Mouse (Mus musculus): ENCODE measurements at regions not wholly inside any gene's neighbourhood (a gene's known extent, or its start where the extent isn't known, plus 50 kb on each side); places are given as distances from the start of the nearest gene placed in this dataset.

DNA sequence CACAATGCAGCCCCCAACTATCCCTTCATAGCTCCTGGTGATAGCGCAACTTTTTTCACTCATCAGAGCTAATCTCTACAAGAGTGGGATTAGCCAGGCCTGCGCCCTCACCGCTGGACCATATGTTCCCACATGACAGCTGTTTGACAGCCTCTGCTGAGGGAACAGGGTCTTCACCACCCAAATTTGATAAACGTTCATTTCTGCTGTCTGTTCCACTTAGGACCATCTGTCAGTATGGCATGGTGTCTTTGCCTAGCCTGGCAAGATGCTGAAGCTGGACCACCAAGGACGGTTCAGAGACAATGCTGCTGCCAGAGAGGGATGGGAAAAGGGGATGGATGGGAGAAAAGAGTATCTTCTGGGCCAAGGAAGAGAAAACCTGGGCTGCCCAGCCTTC lies 321.4 kb downstream of the Mycn start:
- Histone ChIP-seq H3K4me1 (ENCODE audit: control insufficient read depth, insufficient read depth, low read length) (no peaks in the 10 kb centered on the region), H3K27ac (ENCODE audit: insufficient read depth, low read depth, low read length) (no peak overlapping the region), H3K4me3 (ENCODE audit: insufficient read depth, low read length) (no peak overlapping the region)
- TF ChIP-seq CTCF (IDR thresholded peaks at IDR 0.05; ENCODE audit: low read depth, low read length) (no peak), POLR2A (IDR thresholded peaks at IDR 0.05; ENCODE audit: borderline replicate concordance, low read depth, low read length) (no peak)

DNA sequence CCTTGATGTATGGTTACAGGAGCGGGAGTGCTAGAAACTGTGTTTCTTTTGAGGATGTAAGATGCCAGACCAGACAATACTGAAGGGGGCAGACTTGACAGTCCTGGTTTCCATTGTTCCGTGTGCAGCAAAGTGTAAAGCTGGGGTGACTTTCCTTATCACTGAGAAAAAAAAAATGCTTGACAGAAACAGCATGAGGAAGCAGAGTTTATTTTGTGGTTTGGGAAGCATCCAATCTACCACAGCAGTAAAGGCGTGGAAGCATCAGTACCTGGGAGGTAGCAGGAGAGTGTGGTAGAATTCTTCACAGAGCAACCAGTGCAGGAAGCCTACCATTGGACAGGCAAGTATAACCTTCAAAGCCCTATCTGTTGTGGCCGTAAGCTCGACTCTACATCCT lies 322.3 kb downstream of the Mycn start:
- TF ChIP-seq CTCF (IDR thresholded peaks at IDR 0.05; ENCODE audit: low read depth, low read length) (no peak), POLR2A (IDR thresholded peaks at IDR 0.05; ENCODE audit: borderline replicate concordance, low read depth, low read length) (no peak)
- no peak overlapping the region for H3K27ac ChIP-seq (ENCODE audit: insufficient read depth, low read depth, low read length)
- H3K4me3 ChIP-seq (ENCODE audit: insufficient read depth, low read length) = no peak overlapping the region
- no peaks in the 10 kb centered on the region for H3K4me1 ChIP-seq (ENCODE audit: control insufficient read depth, insufficient read depth, low read length)

DNA sequence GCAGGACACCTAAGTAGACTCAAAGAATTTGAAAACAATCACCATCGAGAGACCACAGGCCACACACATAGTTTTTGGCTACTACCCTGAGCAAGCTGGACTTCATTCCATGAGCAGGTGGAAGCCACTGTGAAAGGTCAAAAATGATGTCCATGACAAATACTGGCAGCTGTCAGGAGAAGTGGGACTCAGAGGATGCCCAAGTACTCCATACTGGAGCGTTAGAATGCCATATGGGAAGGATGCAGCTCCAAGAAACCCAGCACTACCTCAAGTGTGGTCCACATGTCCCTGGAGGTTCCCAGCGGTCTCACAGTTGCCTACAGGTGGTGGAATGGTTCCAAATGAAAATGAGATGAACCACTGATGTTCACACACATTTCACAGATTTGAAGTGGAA lies 329.2 kb downstream of the Mycn start:
- no peak overlapping the region for H3K4me3 ChIP-seq (ENCODE audit: insufficient read depth, low read length)
- H3K27ac ChIP-seq (ENCODE audit: insufficient read depth, low read depth, low read length) = no peak overlapping the region
- TF ChIP-seq CTCF (IDR thresholded peaks at IDR 0.05; ENCODE audit: low read depth, low read length) (no peak), POLR2A (IDR thresholded peaks at IDR 0.05; ENCODE audit: borderline replicate concordance, low read depth, low read length) (no peak)
- no peaks in the 10 kb centered on the region for H3K4me1 ChIP-seq (ENCODE audit: control insufficient read depth, insufficient read depth, low read length)

DNA sequence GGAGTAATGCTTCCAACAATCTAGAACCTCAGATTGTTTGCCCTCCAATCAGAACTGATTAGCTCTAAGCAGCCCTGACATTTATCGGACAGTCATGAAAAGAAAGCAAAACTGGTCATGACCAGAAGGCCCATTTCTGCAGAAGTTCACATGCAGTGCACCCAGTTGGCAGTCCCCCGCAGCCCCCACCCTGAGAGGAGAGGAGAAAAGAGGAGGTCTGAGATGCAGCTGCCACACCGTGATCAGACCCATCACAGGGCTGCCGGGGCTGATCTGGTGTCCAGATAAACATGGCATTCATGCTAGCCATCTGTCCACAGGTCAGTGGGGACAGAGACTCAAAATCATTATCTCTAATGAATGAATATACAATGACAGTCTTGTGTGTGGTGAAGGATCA lies 330.9 kb downstream of the Mycn start:
- Histone ChIP-seq H3K4me1 (ENCODE audit: control insufficient read depth, insufficient read depth, low read length) (no peaks in the 10 kb centered on the region), H3K27ac (ENCODE audit: insufficient read depth, low read depth, low read length) (no peak overlapping the region), H3K4me3 (ENCODE audit: insufficient read depth, low read length) (no peak overlapping the region)
- TF ChIP-seq CTCF (IDR thresholded peaks at IDR 0.05; ENCODE audit: low read depth, low read length) = no peak
- no peak for TF ChIP-seq POLR2A (IDR thresholded peaks at IDR 0.05; ENCODE audit: borderline replicate concordance, low read depth, low read length)

DNA sequence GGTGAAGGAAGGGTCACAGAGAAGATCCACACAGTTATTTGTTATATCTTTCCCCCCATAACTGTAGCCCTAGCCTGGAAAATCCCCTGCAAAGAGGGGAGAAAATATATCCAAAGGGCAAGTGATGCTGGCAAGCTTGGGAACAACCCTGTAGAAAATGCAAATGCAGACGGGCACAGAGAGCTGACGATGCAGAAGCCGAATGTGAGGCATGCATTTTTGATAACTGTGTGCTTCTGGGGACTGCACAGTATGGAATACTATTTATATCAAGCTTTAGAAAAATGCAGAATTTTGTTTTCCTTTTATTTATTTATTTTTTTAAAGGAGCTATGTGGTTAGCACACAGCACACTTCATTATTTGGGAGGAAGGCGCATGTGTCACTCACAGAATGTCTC lies 333.7 kb downstream of the Mycn start:
- Histone ChIP-seq H3K4me3 (ENCODE audit: insufficient read depth, low read length) (no peak overlapping the region), H3K27ac (ENCODE audit: insufficient read depth, low read depth, low read length) (no peak overlapping the region), H3K4me1 (ENCODE audit: control insufficient read depth, insufficient read depth, low read length) (no peaks in the 10 kb centered on the region)
- TF ChIP-seq CTCF (IDR thresholded peaks at IDR 0.05; ENCODE audit: low read depth, low read length) = no peak
- no peak for TF ChIP-seq POLR2A (IDR thresholded peaks at IDR 0.05; ENCODE audit: borderline replicate concordance, low read depth, low read length)

DNA sequence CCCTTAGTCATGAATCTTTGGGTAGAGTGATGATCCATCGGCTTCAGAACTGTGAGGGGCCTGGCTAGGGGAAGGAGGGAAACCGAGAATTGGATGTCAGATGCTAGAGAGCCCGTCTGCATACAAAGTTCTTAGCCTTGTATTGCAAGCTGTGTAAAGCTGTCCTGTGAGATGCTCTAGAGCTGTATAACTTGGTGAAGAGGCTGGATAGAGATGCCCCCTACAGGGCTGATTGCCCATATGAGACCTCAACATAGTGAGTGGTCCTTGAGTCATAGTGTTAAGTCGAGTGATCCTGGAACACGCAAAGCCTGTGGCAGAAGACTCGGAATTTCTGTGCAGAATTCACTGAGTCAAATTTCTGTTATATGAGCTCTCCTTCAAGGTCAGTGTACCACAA lies 334.8 kb downstream of the Mycn start:
- H3K4me1 ChIP-seq (ENCODE audit: control insufficient read depth, insufficient read depth, low read length) = no peaks in the 10 kb centered on the region
- H3K4me3 ChIP-seq (ENCODE audit: insufficient read depth, low read length) = no peak overlapping the region
- no peak overlapping the region for H3K27ac ChIP-seq (ENCODE audit: insufficient read depth, low read depth, low read length)
- TF ChIP-seq CTCF (IDR thresholded peaks at IDR 0.05; ENCODE audit: low read depth, low read length) (no peak), POLR2A (IDR thresholded peaks at IDR 0.05; ENCODE audit: borderline replicate concordance, low read depth, low read length) (no peak)

DNA sequence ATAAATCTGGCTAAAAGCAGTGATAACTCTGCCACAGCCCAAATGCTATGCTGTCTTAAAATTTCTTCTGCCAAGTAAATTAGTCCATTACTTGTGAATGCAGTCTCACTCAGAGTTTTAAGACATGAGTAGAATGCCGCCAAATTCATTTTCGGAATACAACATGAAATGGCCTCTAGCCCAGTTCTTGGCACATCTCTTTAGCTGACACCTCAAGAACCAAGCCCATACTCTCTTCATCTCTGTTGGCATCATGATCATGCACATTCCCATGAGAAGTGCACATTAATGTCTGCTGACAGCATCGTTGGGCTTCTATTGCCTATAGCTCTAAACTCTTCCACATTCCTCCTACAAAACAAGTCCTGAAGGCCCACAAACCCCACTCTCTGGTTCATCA lies 336.2 kb downstream of the Mycn start:
- H3K4me1 ChIP-seq (ENCODE audit: control insufficient read depth, insufficient read depth, low read length) = no peaks in the 10 kb centered on the region
- H3K4me3 ChIP-seq (ENCODE audit: insufficient read depth, low read length) = no peak overlapping the region
- TF ChIP-seq POLR2A (IDR thresholded peaks at IDR 0.05; ENCODE audit: borderline replicate concordance, low read depth, low read length) (no peak), CTCF (IDR thresholded peaks at IDR 0.05; ENCODE audit: low read depth, low read length) (no peak)
- no peak overlapping the region for H3K27ac ChIP-seq (ENCODE audit: insufficient read depth, low read depth, low read length)

DNA sequence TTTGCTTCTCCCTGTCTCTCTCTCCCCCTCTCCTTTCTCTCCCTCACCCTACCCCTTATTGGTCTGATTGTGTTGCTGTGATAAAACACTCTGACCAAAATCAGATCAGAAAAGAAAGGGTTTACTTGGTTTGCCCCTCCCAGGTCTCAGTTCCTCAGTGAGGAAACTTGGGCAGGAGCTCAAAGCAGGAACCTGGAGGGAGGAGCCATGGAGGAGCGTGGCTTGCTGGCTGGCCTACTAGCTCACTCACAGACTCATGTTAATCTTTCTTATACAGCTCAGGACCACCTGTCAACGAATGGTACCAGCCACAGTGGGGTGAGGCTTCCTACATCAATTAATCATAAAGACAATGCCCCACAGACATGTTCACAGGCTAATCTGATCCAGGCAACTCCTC lies 339.4 kb downstream of the Fam49a start:
- Histone ChIP-seq H3K4me1 (ENCODE audit: control insufficient read depth, insufficient read depth, low read length) (no peaks in the 10 kb centered on the region), H3K4me3 (ENCODE audit: insufficient read depth, low read length) (no peak overlapping the region), H3K27ac (ENCODE audit: insufficient read depth, low read depth, low read length) (no peak overlapping the region)
- TF ChIP-seq POLR2A (IDR thresholded peaks at IDR 0.05; ENCODE audit: borderline replicate concordance, low read depth, low read length) (no peak), CTCF (IDR thresholded peaks at IDR 0.05; ENCODE audit: low read depth, low read length) (no peak)

DNA sequence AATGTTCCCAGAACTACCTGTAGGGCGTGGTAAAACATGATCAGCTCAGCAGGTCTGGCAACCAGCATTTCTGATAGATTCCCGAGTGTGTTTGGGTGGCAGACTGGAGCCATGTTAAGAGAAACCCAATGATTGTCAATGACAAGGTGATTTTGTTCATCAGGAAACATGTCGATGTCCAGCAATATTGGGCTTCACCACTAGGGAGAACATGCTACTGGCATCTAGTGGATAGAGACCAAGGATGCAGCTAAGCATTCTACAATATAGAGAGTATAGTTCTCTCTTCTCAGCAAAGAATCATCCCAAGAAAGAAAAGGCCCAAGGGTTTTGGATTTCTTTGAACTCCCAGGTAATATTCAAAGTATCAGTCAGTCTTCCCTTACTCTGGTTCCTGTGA lies 333.5 kb downstream of the Fam49a start:
- no peak for TF ChIP-seq POLR2A (IDR thresholded peaks at IDR 0.05; ENCODE audit: borderline replicate concordance, low read depth, low read length)
- no peak for TF ChIP-seq CTCF (IDR thresholded peaks at IDR 0.05; ENCODE audit: low read depth, low read length)
- H3K4me3 ChIP-seq (ENCODE audit: insufficient read depth, low read length) = no peak overlapping the region
- H3K27ac ChIP-seq (ENCODE audit: insufficient read depth, low read depth, low read length) = no peak overlapping the region
- H3K4me1 ChIP-seq (ENCODE audit: control insufficient read depth, insufficient read depth, low read length) = no peaks in the 10 kb centered on the region

DNA sequence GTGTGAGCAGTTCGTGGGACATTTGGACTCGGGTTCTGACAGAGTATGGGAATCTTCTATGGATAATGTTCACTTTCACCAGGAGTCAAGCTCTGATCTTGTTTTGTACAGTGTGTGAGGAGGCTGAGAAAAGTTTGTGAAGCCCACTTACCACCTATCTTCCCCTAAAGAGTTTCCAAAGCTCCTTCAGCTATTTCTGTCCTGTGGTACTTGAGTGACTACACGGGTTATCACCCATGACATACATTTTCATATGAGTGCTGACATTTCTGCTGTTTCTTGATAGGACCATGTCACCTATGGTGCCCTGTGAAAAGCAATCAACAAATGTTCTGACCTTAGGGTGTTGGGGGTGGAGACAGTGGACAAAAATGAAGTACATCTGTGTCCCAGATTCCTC lies 332.6 kb downstream of the Fam49a start:
- Histone ChIP-seq H3K4me3 (ENCODE audit: insufficient read depth, low read length) (no peak overlapping the region), H3K27ac (ENCODE audit: insufficient read depth, low read depth, low read length) (no peak overlapping the region), H3K4me1 (ENCODE audit: control insufficient read depth, insufficient read depth, low read length) (no peaks in the 10 kb centered on the region)
- TF ChIP-seq POLR2A (IDR thresholded peaks at IDR 0.05; ENCODE audit: borderline replicate concordance, low read depth, low read length) = no peak
- TF ChIP-seq CTCF (IDR thresholded peaks at IDR 0.05; ENCODE audit: low read depth, low read length) = no peak

DNA sequence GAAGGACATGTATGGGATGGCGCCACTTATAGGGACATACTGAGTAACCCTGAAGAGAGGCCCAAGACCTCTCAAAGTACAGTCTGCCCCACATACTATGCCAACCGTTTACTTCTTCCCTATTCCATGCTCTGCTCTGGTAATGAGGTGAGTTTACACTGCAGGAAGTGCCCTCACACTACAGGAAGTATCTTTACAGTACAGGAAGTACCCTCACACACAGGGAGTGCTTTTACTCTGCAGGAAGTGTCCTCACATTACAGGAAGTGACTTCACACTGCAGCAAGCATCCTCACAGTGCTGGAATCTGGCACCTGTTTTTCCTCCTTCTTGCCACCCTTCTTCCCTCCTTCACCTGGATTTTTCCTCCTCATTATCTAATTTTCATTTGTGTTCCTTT lies 331.4 kb downstream of the Fam49a start:
- TF ChIP-seq CTCF (IDR thresholded peaks at IDR 0.05; ENCODE audit: low read depth, low read length) (no peak), POLR2A (IDR thresholded peaks at IDR 0.05; ENCODE audit: borderline replicate concordance, low read depth, low read length) (no peak)
- H3K4me1 ChIP-seq (ENCODE audit: control insufficient read depth, insufficient read depth, low read length) = no peaks in the 10 kb centered on the region

More for the DNA sequence above, 331.4 kb downstream of the Fam49a start:
- Histone ChIP-seq H3K4me3 (ENCODE audit: insufficient read depth, low read length) (no peak overlapping the region), H3K27ac (ENCODE audit: insufficient read depth, low read depth, low read length) (no peak overlapping the region)
